14 mouse cellular contexts compared by ENCODE assay signal in the genomic region with DNA sequence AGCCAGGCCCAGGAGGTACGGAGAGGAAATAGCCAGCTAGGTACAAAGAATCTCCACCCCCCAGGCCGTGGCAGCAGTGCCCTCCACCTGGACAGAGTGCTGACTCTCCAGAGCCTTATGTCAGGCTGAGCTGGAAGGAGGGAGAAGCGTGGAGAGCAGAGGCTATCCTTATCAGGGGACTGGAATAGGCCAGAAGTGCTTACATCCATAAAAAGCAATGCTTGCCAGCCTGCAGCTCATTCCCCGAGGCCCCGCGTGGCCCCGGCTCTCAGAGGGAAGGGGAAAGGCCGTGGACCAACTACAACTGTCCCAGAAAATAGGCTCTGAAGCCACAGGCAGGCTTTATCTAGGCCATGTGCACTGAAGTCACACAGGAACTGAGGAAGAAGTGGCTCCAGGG. TPM values are rescaled to one million over a fixed set of nuclear protein-coding genes. Genes with fewer than 3 reads are reported as not detected.
DNase-seq lines count a peak whose midpoint lies in the region; ATAC-seq lines count a peak whose summit lies in the region.
"Had no signal": no experiment of that assay in that cellular context is flagged by ENCODE, and none has a peak within 500 bp of the region (broad histone marks: within the 10 kb centered on the region; RNA-seq: fewer than 3 reads in every experiment).

No protein-coding gene starts in this region.

- H3K4me3 ChIP-seq in embryonic facial prominence, embryonic 10.5 days = no peak overlapping the region
- peak overlapping the region; percentile 42 for H3K4me3 ChIP-seq in heart, embryonic 10.5 days
- no peak overlapping the region for H3K4me3 ChIP-seq in hindbrain, embryonic 12.5 days
- H3K4me3 ChIP-seq: forebrain, embryonic 12.5 days; liver, embryonic 15.5 days; neural tube, embryonic 15.5 days had no signal

- peak; percentile 12 to 16 for DNase-seq in kidney, postnatal 36 days
- no peak for DNase-seq in kidney, postnatal 10 days
- DNase-seq in embryonic facial prominence, embryonic 10.5 days (ENCODE audit: low spot score) = no peak
- DNase-seq in heart, embryonic 10.5 days (ENCODE audit: low spot score) = peak; percentile 84
- DNase-seq in heart, postnatal 14 days = peak; percentile 61 to 63
- DNase-seq in gastrocnemius, adult 8-10 months (ENCODE audit: low spot score in 2 of 2) = no peak
- DNase-seq: lung, postnatal 14 days; right cerebral cortex, postnatal 4 days; thymus, postnatal 14 days had no signal

- H3K4me2 ChIP-seq in hindbrain, embryonic 12.5 days (replicated peaks) = no peak overlapping the region
- H3K4me2 ChIP-seq: forebrain, embryonic 12.5 days; liver, embryonic 15.5 days; neural tube, embryonic 15.5 days had no signal

- no peaks in the 10 kb centered on the region for H3K27me3 ChIP-seq in embryonic facial prominence, embryonic 10.5 days (replicated peaks; ENCODE audit: low read depth, poor library complexity, severe bottlenecking)
- no peaks in the 10 kb centered on the region for H3K27me3 ChIP-seq in heart, embryonic 10.5 days (ENCODE audit: insufficient read depth, poor library complexity, severe bottlenecking)
- no peaks in the 10 kb centered on the region for H3K27me3 ChIP-seq in hindbrain, embryonic 12.5 days
- H3K27me3 ChIP-seq: forebrain, embryonic 12.5 days; liver, embryonic 15.5 days; neural tube, embryonic 15.5 days had no signal

- intact Hi-C loops in heart, postnatal 14 days (cut with DNase I) = no loop called here

- peaks cover 42% of the 10 kb centered on the region for H3K36me3 ChIP-seq in embryonic facial prominence, embryonic 10.5 days (replicated peaks)
- peaks cover 21% of the 10 kb centered on the region for H3K36me3 ChIP-seq in heart, embryonic 10.5 days
- H3K36me3 ChIP-seq in hindbrain, embryonic 12.5 days = peaks cover 52% of the 10 kb centered on the region

- H3K9ac ChIP-seq in hindbrain, embryonic 12.5 days = no peak overlapping the region
- H3K9ac ChIP-seq: forebrain, embryonic 12.5 days; liver, embryonic 15.5 days; neural tube, embryonic 15.5 days had no signal

- peaks cover 12% of the 10 kb centered on the region for H3K4me1 ChIP-seq in embryonic facial prominence, embryonic 10.5 days
- H3K4me1 ChIP-seq in heart, embryonic 10.5 days = peaks cover 33% of the 10 kb centered on the region
- H3K4me1 ChIP-seq in hindbrain, embryonic 12.5 days = no peaks in the 10 kb centered on the region
- H3K4me1 ChIP-seq: forebrain, embryonic 12.5 days; liver, embryonic 15.5 days; neural tube, embryonic 15.5 days had no signal

- no peak for ATAC-seq in hindbrain, embryonic 12.5 days (ENCODE audit: low FRiP score)
- ATAC-seq: CD4-positive, CD25-positive, alpha-beta regulatory T cell, adult 4 months had no signal

- peak overlapping the region; percentile 7; the same call in 1 of the 2 replicates for H3K27ac ChIP-seq in embryonic facial prominence, embryonic 10.5 days (replicated peaks)
- H3K27ac ChIP-seq in heart, embryonic 10.5 days = peak overlapping the region; percentile 88
- no peak overlapping the region for H3K27ac ChIP-seq in hindbrain, embryonic 12.5 days
- H3K27ac ChIP-seq: forebrain, embryonic 12.5 days; liver, embryonic 15.5 days; neural tube, embryonic 15.5 days had no signal

- 86% methylated on average over 8 of the region's 8 CpGs for WGBS in embryonic facial prominence, embryonic 10.5 days
- 31% methylated on average over 8 of the region's 8 CpGs for WGBS in heart, embryonic 10.5 days
- 84% methylated on average over 8 of the region's 8 CpGs for WGBS in hindbrain, embryonic 12.5 days

- no peaks in the 10 kb centered on the region for H3K9me3 ChIP-seq in embryonic facial prominence, embryonic 10.5 days
- no peaks in the 10 kb centered on the region for H3K9me3 ChIP-seq in heart, embryonic 10.5 days
- no peaks in the 10 kb centered on the region for H3K9me3 ChIP-seq in hindbrain, embryonic 12.5 days (replicated peaks)
- H3K9me3 ChIP-seq: forebrain, embryonic 12.5 days; liver, embryonic 15.5 days; neural tube, embryonic 15.5 days had no signal

RNA-seq across cellular contexts. Expression of gene Wdr76, which starts 44.7 kb away (rescaled TPM):
- polyA plus RNA-seq in embryonic facial prominence, embryonic 10.5 days (2016; fragmentation: Nextera tagmentation; extraction: Ambion mirVana) = 10.8 TPM in 2 replicates
- 6.8 and 9.1 TPM in 2 replicates for polyA plus RNA-seq in heart, embryonic 10.5 days (2016; fragmentation: Nextera tagmentation; extraction: Ambion mirVana)
- total RNA-seq in heart, postnatal 14 days (2021) = 1 to 10 TPM; 3.2 to 5.5 TPM
- 7.0 and 7.6 TPM in 2 replicates for polyA plus RNA-seq in hindbrain, embryonic 12.5 days (2016; fragmentation: Nextera tagmentation; extraction: Ambion mirVana)
- total RNA-seq in gastrocnemius, adult 8-10 months (2022) = 1 to 10 TPM; 1.2 to 1.9 (median 1.7) TPM

RNA-seq across cellular contexts. Expression of gene Mfap1a, which starts 44.8 kb away (rescaled TPM):
- 27.1 and 28.6 TPM in 2 replicates for polyA plus RNA-seq in embryonic facial prominence, embryonic 10.5 days (2016; fragmentation: Nextera tagmentation; extraction: Ambion mirVana)
- 17.7 and 23.8 TPM in 2 replicates for polyA plus RNA-seq in heart, embryonic 10.5 days (2016; fragmentation: Nextera tagmentation; extraction: Ambion mirVana)
- 10 to 100 TPM; 27.2 to 28.2 TPM for total RNA-seq in heart, postnatal 14 days (2021)
- 32.9 and 33.1 TPM in 2 replicates for polyA plus RNA-seq in hindbrain, embryonic 12.5 days (2016; fragmentation: Nextera tagmentation; extraction: Ambion mirVana)
- total RNA-seq in gastrocnemius, adult 8-10 months (2022) = 10 to 100 TPM; 15.1 to 21.0 (median 16.4) TPM

Comparison
In these comparisons a context has a peak if more than half of its experiments do, and no peak if none do; other contexts are left out.
1. DNase-seq: peak in kidney, postnatal 36 days (2 of 2), heart, embryonic 10.5 days (single experiment) and heart, postnatal 14 days (2 of 2); none in kidney, postnatal 10 days (single experiment), embryonic facial prominence, embryonic 10.5 days (single experiment) and gastrocnemius, adult 8-10 months (0 of 2).